Mouse (Mus musculus): ENCODE data around the gene Enpp4. TPM values are rescaled to one million over a fixed set of nuclear protein-coding genes. Genes with fewer than 3 reads are reported as not detected.

Enpp4 gene
- polyA plus RNA-seq, 1 experiment from 2014 or later, result 5.7 TPM

GRCm38 (mm10) chr17:44129092-44129750 is 23.6 kb upstream of the Enpp4 start:
- ATAC-seq (ENCODE audit: insufficient read depth, low FRiP score, low read depth), result 0 out of 2 replicates have a peak, but pooled peaks have one; percentile 38
- Histone ChIP-seq H3K4me2 (no peak overlapping the region), H3K4me1 (no peaks in the 10 kb centered on the region), H3K9ac (no peak overlapping the region), H3K36me3 (no peaks in the 10 kb centered on the region), H3K27ac (no peak overlapping the region), H3K4me3 (replicated peaks) (no peak overlapping the region), H3K27me3 (replicated peaks) (no peaks in the 10 kb centered on the region), H3K9me3 (no peaks in the 10 kb centered on the region)
- WGBS, result 81% methylated on average over 13 of the region's 13 CpGs

GRCm38 (mm10) chr17:44121366-44122100 is 15.9 kb upstream of the Enpp4 start:
- ATAC-seq (ENCODE audit: insufficient read depth, low FRiP score, low read depth), result no peak

GRCm38 (mm10) chr17:44118231-44118630 is 12.6 kb upstream of the Enpp4 start:
- WGBS, result 71% methylated on average over 4 of the region's 4 CpGs
- ATAC-seq (ENCODE audit: insufficient read depth, low FRiP score, low read depth), result no peak
- H3K4me2 ChIP-seq, result no peak overlapping the region
- no peaks in the 10 kb centered on the region for H3K9me3 ChIP-seq
- H3K4me3 ChIP-seq (replicated peaks), result no peak overlapping the region
- H3K4me1 ChIP-seq, result no peaks in the 10 kb centered on the region
- H3K27ac ChIP-seq, result no peak overlapping the region
- no peak overlapping the region for H3K9ac ChIP-seq
- H3K36me3 ChIP-seq, result no peaks in the 10 kb centered on the region
- no peaks in the 10 kb centered on the region for H3K27me3 ChIP-seq (replicated peaks)

More at GRCm38 (mm10) chr17:44121366-44122100, 15.9 kb upstream of the Enpp4 start:
- H3K4me1 ChIP-seq, result no peaks in the 10 kb centered on the region
- H3K27me3 ChIP-seq (replicated peaks), result no peaks in the 10 kb centered on the region
- H3K27ac ChIP-seq, result no peak overlapping the region
- no peaks in the 10 kb centered on the region for H3K9me3 ChIP-seq
- 69% methylated on average over 12 of the region's 12 CpGs for WGBS
- H3K4me2 ChIP-seq, result no peak overlapping the region
- no peaks in the 10 kb centered on the region for H3K36me3 ChIP-seq
- no peak overlapping the region for H3K4me3 ChIP-seq (replicated peaks)
- no peak overlapping the region for H3K9ac ChIP-seq

GRCm38 (mm10) chr17:44117721-44118120 is 12.1 kb upstream of the Enpp4 start:
- H3K36me3 ChIP-seq, result no peaks in the 10 kb centered on the region
- no peak overlapping the region for H3K9ac ChIP-seq
- H3K4me3 ChIP-seq (replicated peaks), result no peak overlapping the region
- no peaks in the 10 kb centered on the region for H3K4me1 ChIP-seq
- H3K4me2 ChIP-seq, result no peak overlapping the region
- ATAC-seq (ENCODE audit: insufficient read depth, low FRiP score, low read depth), result no peak
- H3K9me3 ChIP-seq, result no peaks in the 10 kb centered on the region
- no peak overlapping the region for H3K27ac ChIP-seq
- 62% methylated on average over 2 of the region's 2 CpGs for WGBS
- H3K27me3 ChIP-seq (replicated peaks), result no peaks in the 10 kb centered on the region

GRCm38 (mm10) chr17:44116584-44116983 is 11.0 kb upstream of the Enpp4 start:
- Histone ChIP-seq H3K27ac (no peak overlapping the region), H3K27me3 (replicated peaks) (no peaks in the 10 kb centered on the region), H3K9me3 (no peaks in the 10 kb centered on the region), H3K36me3 (no peaks in the 10 kb centered on the region), H3K4me3 (replicated peaks) (no peak overlapping the region), H3K9ac (no peak overlapping the region), H3K4me1 (no peaks in the 10 kb centered on the region), H3K4me2 (no peak overlapping the region)
- ATAC-seq (ENCODE audit: insufficient read depth, low FRiP score, low read depth), result no peak
- WGBS, result 76% methylated on average over 2 of the region's 2 CpGs

- Histone ChIP-seq H3K27me3 (replicated peaks) (no peaks in the 10 kb centered on the region), H3K36me3 (no peaks in the 10 kb centered on the region), H3K4me1 (no peaks in the 10 kb centered on the region), H3K4me3 (replicated peaks) (no peak overlapping the region), H3K9me3 (no peaks in the 10 kb centered on the region), H3K9ac (no peak overlapping the region), H3K27ac (no peak overlapping the region), H3K4me2 (no peak overlapping the region)
- 66% methylated on average over 3 of the region's 3 CpGs for WGBS
- no peak for ATAC-seq (ENCODE audit: insufficient read depth, low FRiP score, low read depth)
Observed at GRCm38 (mm10) chr17:44108331-44108730, 2.7 kb upstream of the Enpp4 start.

GRCm38 (mm10) chr17:44101961-44102360 is 3.6 kb downstream of the Enpp4 start:
- Histone ChIP-seq H3K4me1 (no peaks in the 10 kb centered on the region), H3K9ac (no peak overlapping the region), H3K27me3 (replicated peaks) (no peaks in the 10 kb centered on the region), H3K36me3 (no peaks in the 10 kb centered on the region), H3K9me3 (no peaks in the 10 kb centered on the region), H3K4me2 (no peak overlapping the region), H3K4me3 (replicated peaks) (no peak overlapping the region), H3K27ac (no peak overlapping the region)
- no peak for ATAC-seq (ENCODE audit: insufficient read depth, low FRiP score, low read depth)
- WGBS, result 91% methylated on average over 10 of the region's 10 CpGs

GRCm38 (mm10) chr17:44100906-44101305 is 4.7 kb downstream of the Enpp4 start:
- H3K27ac ChIP-seq, result no peak overlapping the region
- ATAC-seq (ENCODE audit: insufficient read depth, low FRiP score, low read depth), result no peak
- no peaks in the 10 kb centered on the region for H3K9me3 ChIP-seq
- 69% methylated on average over 9 of the region's 9 CpGs for WGBS
- H3K4me3 ChIP-seq (replicated peaks), result no peak overlapping the region
- H3K36me3 ChIP-seq, result no peaks in the 10 kb centered on the region
- no peak overlapping the region for H3K4me2 ChIP-seq
- no peaks in the 10 kb centered on the region for H3K4me1 ChIP-seq
- H3K27me3 ChIP-seq (replicated peaks), result no peaks in the 10 kb centered on the region
- no peak overlapping the region for H3K9ac ChIP-seq

GRCm38 (mm10) chr17:44100486-44100885 is 5.1 kb downstream of the Enpp4 start:
- Histone ChIP-seq H3K4me2 (no peak overlapping the region), H3K27ac (no peak overlapping the region), H3K36me3 (no peaks in the 10 kb centered on the region), H3K9me3 (no peaks in the 10 kb centered on the region), H3K27me3 (replicated peaks) (no peaks in the 10 kb centered on the region), H3K4me3 (replicated peaks) (no peak overlapping the region), H3K9ac (no peak overlapping the region), H3K4me1 (no peaks in the 10 kb centered on the region)
- 72% methylated on average over 4 of the region's 4 CpGs for WGBS
- ATAC-seq (ENCODE audit: insufficient read depth, low FRiP score, low read depth), result no peak

- H3K4me1 ChIP-seq, result no peaks in the 10 kb centered on the region
- WGBS, result 43% methylated on average over 2 of the region's 2 CpGs
- no peak overlapping the region for H3K4me2 ChIP-seq
- H3K27ac ChIP-seq, result no peak overlapping the region
- no peaks in the 10 kb centered on the region for H3K9me3 ChIP-seq
- no peak overlapping the region for H3K9ac ChIP-seq
- ATAC-seq (ENCODE audit: insufficient read depth, low FRiP score, low read depth), result no peak
- H3K4me3 ChIP-seq (replicated peaks), result no peak overlapping the region
- no peaks in the 10 kb centered on the region for H3K36me3 ChIP-seq
- no peaks in the 10 kb centered on the region for H3K27me3 ChIP-seq (replicated peaks)
Observed at GRCm38 (mm10) chr17:44091512-44091911, 14.1 kb downstream of the Enpp4 start.

- no peak for ATAC-seq (ENCODE audit: insufficient read depth, low FRiP score, low read depth)
- H3K9me3 ChIP-seq, result no peaks in the 10 kb centered on the region
Observed at GRCm38 (mm10) chr17:44090916-44091315, 14.7 kb downstream of the Enpp4 start.

GRCm38 (mm10) chr17:44088226-44088625 is 17.4 kb downstream of the Enpp4 start:
- Histone ChIP-seq H3K4me1 (no peaks in the 10 kb centered on the region), H3K27ac (no peak overlapping the region), H3K27me3 (replicated peaks) (no peaks in the 10 kb centered on the region), H3K36me3 (no peaks in the 10 kb centered on the region), H3K4me2 (no peak overlapping the region), H3K9me3 (no peaks in the 10 kb centered on the region), H3K4me3 (replicated peaks) (no peak overlapping the region), H3K9ac (no peak overlapping the region)
- no peak for ATAC-seq (ENCODE audit: insufficient read depth, low FRiP score, low read depth)
- 89% methylated on average over 3 of the region's 3 CpGs for WGBS

More at GRCm38 (mm10) chr17:44090916-44091315, 14.7 kb downstream of the Enpp4 start:
- 60% methylated on average over 2 of the region's 2 CpGs for WGBS
- no peaks in the 10 kb centered on the region for H3K36me3 ChIP-seq
- no peak overlapping the region for H3K4me2 ChIP-seq
- no peaks in the 10 kb centered on the region for H3K4me1 ChIP-seq
- H3K27ac ChIP-seq, result no peak overlapping the region
- no peak overlapping the region for H3K9ac ChIP-seq
- no peaks in the 10 kb centered on the region for H3K27me3 ChIP-seq (replicated peaks)
- no peak overlapping the region for H3K4me3 ChIP-seq (replicated peaks)
